Mouse (Mus musculus) midbrain, postnatal 0 days (tissue): ENCODE measurements around the gene Pfkfb3. TPM values are rescaled to one million over a fixed set of nuclear protein-coding genes. Genes with fewer than 3 reads are reported as not detected.

ENCODE experiments used
- ATAC-seq: fragments of 200-750 bp; cut with Nextera tagmentation; 2 replicates; pipeline ENCODE4 v1.8.0; 2017; ENCODE audit warnings: moderate number of reproducible peaks, mild to moderate bottlenecking, moderate TSS enrichment, moderate library complexity; ENCODE audit not compliant: low FRiP score
- DNase-seq: peaks from one replicate; pipeline ENCODE4 v3.0.0-alpha.2; 2015; ENCODE audit warnings: low spot score
- H3K27ac ChIP-seq: fragments of 300-500 bp; sonication (generic); 2 replicates; pipeline ENCODE4 v1.5.1; 2014; ENCODE audit warnings: low read depth, mild to moderate bottlenecking, low read length, mixed read lengths
- H3K27me3 ChIP-seq: fragments of 300-500 bp; sonication (generic); 2 replicates; pipeline ENCODE4 v1.6.1; 2014; ENCODE audit warnings: low read length, control low read depth, mixed read lengths; ENCODE audit not compliant: insufficient read depth
- H3K36me3 ChIP-seq: fragments of 300-500 bp; sonication (generic); 2 replicates; pipeline ENCODE4 v1.6.1; 2014; ENCODE audit warnings: low read length, control low read depth, mixed read lengths; ENCODE audit not compliant: insufficient read depth
- H3K4me1 ChIP-seq: fragments of 300-500 bp; sonication (generic); 2 replicates; pipeline ENCODE4 v1.6.1; 2014; ENCODE audit warnings: mild to moderate bottlenecking, control low read depth, antibody characterized with exemption, low read length, mixed read lengths; ENCODE audit not compliant: insufficient read depth
- H3K4me2 ChIP-seq: fragments of 300-500 bp; sonication (generic); 2 replicates; pipeline ENCODE4 v1.6.1; 2014; ENCODE audit warnings: low read depth, mild to moderate bottlenecking, low read length, mixed read lengths; ENCODE audit not compliant: poor library complexity, severe bottlenecking
- H3K4me3 ChIP-seq: fragments of 300-500 bp; sonication (generic); 2 replicates; pipeline ENCODE4 v1.5.1; 2014; ENCODE audit warnings: low read depth, mild to moderate bottlenecking, low read length, moderate library complexity
- H3K9ac ChIP-seq: fragments of 300-500 bp; sonication (generic); replicated peaks from 2 replicates; pipeline ENCODE4 v1.6.1; 2014; ENCODE audit warnings: mild to moderate bottlenecking, low read length, moderate library complexity, mixed read lengths; ENCODE audit not compliant: poor library complexity, severe bottlenecking
- H3K9me3 ChIP-seq: fragments of 300-500 bp; sonication (generic); 2 replicates; pipeline ENCODE4 v1.6.1; 2016; ENCODE audit warnings: low read length, control low read depth
- CTCF ChIP-seq: IDR thresholded peaks from 2 replicates; pipeline ENCODE4 v1.5.1; 2016; ENCODE audit warnings: antibody characterized with exemption, mild to moderate bottlenecking
- WGBS: fragments of 180-500 bp; shearing (Covaris S2); extraction: QIAGEN DNeasy Blood & Tissue Kit; methylation state at CpG from one replicate; pipeline ENCODE4 v1.1.7; 2014; 5-methylcytosine and 5-hydroxymethylcytosine counted together
- polyA plus RNA-seq: library from polyadenylated mRNA; unstranded; fragments of >200 nt; fragmentation: Nextera tagmentation; extraction: Ambion mirVana; gene quantifications from 2 replicates; pipeline ENCODE4 v1.2.1, GENCODE M21; 2015
- total RNA-seq: library from RNA; depleted of rRNA; stranded (reverse); fragments of >200 nt; gene quantifications from 2 replicates; pipeline ENCODE4 v1.2.3, GENCODE M21; 2014

The Pfkfb3 gene
- total and polyA plus RNA-seq, 2 experiments from 2014 or later: 14.7 to 23.5 TPM

DNA sequence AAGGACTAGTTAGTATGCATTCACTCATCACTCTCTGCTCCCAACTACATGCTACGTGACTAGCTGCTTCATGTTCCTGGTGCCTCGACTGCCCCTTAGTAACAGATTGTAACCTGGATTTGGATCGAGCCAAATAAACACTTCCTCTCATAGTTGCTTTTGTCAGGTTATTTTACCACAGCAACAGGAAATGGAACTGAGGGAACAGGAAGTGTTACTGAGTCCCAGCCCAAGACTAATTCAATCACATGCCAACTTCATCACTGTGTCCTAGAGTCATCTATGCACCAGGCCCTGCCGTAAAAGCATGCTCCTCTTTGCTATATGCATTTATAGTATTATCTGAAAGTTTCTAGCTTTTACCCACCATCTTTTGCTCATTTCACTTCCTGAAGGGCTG is 34.1 kb upstream of the Pfkfb3 start:
- no peak overlapping the region for H3K9ac ChIP-seq
- DNase-seq (no peak), ATAC-seq (no peak)
- no peaks in the 10 kb centered on the region for H3K27me3 ChIP-seq
- H3K4me3 ChIP-seq: no peak overlapping the region
- H3K27ac ChIP-seq: no peak overlapping the region
- H3K4me1 ChIP-seq: no peaks in the 10 kb centered on the region
- H3K36me3 ChIP-seq: peaks cover 78% of the 10 kb centered on the region
- no peak for TF ChIP-seq CTCF
- H3K4me2 ChIP-seq: no peak overlapping the region
- H3K9me3 ChIP-seq: no peaks in the 10 kb centered on the region
- 92% methylated on average over 4 of the region's 4 CpGs for WGBS

DNA sequence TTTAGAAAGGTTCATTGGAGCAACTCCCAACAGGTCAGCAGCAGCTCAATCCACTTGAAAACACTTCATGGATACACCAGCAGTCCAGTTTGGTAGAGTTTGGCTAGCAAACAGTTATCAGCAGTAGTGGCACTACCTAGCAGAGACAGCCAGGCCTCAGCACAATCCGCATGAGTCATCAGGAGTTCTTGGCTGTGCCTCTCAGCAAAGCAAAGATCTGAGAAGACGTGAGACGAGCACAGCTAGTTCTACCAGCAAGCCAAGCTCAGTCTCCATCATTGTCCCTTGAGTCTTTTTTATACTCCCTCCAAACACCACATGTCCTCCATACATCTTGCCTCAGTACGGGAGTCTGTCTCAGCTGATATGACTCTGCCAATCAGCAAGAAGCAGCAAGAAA is 25.5 kb upstream of the Pfkfb3 start:
- H3K27me3 ChIP-seq: no peaks in the 10 kb centered on the region
- DNase-seq: no peak
- no peak overlapping the region for H3K4me3 ChIP-seq
- 99% methylated on average over 4 of the region's 4 CpGs for WGBS
- no peaks in the 10 kb centered on the region for H3K9me3 ChIP-seq
- H3K4me2 ChIP-seq: no peak overlapping the region
- no peaks in the 10 kb centered on the region for H3K4me1 ChIP-seq
- H3K36me3 ChIP-seq: peaks cover 12% of the 10 kb centered on the region; the same call in 1 of the 2 replicates
- no peak for TF ChIP-seq CTCF
- H3K27ac ChIP-seq: no peak overlapping the region
- no peak overlapping the region for H3K9ac ChIP-seq
- no peak for ATAC-seq

DNA sequence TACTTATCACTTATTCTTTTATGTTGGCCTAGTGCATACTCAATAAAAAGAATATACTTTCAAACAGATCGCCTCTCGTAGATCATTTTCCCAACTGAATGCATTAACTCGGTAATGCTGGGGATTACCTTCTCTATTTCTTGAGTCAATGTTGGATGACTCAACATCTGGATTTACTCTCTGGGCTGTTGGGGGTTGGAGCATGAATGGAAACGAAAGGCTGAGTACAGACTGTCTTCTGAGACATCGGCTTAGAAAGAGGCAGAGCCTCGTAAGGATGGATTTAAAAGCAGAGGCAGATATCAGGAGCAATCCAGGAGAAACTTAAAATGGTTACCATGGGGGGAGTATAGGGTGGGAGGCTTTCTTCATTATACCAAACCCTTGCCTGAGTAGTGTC is 24.3 kb upstream of the Pfkfb3 start:
- TF ChIP-seq CTCF: no peak
- Histone ChIP-seq H3K4me2 (no peak overlapping the region), H3K4me3 (no peak overlapping the region), H3K4me1 (no peaks in the 10 kb centered on the region), H3K9me3 (no peaks in the 10 kb centered on the region), H3K27me3 (no peaks in the 10 kb centered on the region), H3K36me3 (0 out of 2 replicates have a peak, but pooled peaks cover 5% of the 10 kb centered on the region), H3K9ac (no peak overlapping the region), H3K27ac (no peak overlapping the region)
- 91% methylated on average over 6 of the region's 6 CpGs for WGBS
- ATAC-seq (no peak), DNase-seq (no peak)

DNA sequence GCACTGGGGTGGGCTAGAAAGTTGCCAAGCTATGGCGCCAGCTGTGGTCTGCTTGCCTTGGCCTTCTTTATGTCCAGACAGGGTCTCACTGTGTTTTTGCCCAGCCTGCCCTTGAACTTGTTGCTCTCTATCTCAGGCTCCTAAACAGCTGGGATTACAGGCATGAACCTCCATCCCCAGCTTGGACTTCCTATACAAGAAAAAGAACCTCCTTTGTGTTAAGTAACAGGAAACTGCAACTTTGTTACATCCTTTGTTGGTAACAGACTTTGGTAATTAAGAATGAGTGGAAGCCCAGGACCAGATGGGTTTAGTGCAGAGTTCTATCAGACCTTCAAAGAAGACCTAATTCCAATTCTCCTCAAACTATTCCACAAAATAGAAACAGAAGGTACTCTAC is 19.8 kb upstream of the Pfkfb3 start:
- no peaks in the 10 kb centered on the region for H3K36me3 ChIP-seq
- no peak overlapping the region for H3K27ac ChIP-seq
- 90% methylated on average over 1 of the region's 1 CpGs for WGBS
- DNase-seq (no peak), ATAC-seq (no peak)
- no peak overlapping the region for H3K4me2 ChIP-seq
- no peaks in the 10 kb centered on the region for H3K27me3 ChIP-seq
- TF ChIP-seq CTCF: no peak
- H3K4me1 ChIP-seq: no peaks in the 10 kb centered on the region
- H3K4me3 ChIP-seq: no peak overlapping the region
- H3K9ac ChIP-seq: no peak overlapping the region
- no peaks in the 10 kb centered on the region for H3K9me3 ChIP-seq

DNA sequence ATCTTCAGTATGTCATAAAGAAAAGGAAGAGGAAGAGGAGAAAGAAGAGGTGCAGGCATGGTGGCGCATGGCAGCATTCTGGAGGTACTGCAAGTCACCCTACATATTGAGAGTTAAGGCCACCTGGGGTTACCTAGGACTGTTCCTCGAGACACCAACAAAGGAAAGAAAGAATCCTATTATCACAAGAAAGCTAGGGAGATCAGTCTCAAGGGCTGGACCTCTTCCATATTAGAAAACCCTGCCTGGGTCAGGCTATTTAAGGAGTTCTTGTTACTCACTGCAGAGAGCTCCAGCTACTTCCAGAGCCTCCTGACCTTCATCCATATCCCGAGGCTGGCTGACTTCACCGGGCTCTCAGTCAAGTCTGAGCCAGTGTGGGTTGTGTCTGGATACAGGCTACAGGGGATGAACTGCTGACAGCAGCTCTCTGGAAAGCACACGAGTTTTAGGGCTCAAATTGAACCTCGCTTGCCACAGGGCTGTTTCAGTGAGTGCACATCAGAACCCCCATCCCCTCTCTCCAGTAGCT is 17.2 kb upstream of the Pfkfb3 start:
- no peaks in the 10 kb centered on the region for H3K9me3 ChIP-seq
- H3K36me3 ChIP-seq: no peaks in the 10 kb centered on the region
- H3K27ac ChIP-seq: no peak overlapping the region
- H3K27me3 ChIP-seq: no peaks in the 10 kb centered on the region
- 45% methylated on average over 6 of the region's 6 CpGs for WGBS
- no peak for DNase-seq
- H3K9ac ChIP-seq: no peak overlapping the region
- no peak for TF ChIP-seq CTCF
- no peaks in the 10 kb centered on the region for H3K4me1 ChIP-seq
- no peak for ATAC-seq
- no peak overlapping the region for H3K4me2 ChIP-seq
- H3K4me3 ChIP-seq: no peak overlapping the region

DNA sequence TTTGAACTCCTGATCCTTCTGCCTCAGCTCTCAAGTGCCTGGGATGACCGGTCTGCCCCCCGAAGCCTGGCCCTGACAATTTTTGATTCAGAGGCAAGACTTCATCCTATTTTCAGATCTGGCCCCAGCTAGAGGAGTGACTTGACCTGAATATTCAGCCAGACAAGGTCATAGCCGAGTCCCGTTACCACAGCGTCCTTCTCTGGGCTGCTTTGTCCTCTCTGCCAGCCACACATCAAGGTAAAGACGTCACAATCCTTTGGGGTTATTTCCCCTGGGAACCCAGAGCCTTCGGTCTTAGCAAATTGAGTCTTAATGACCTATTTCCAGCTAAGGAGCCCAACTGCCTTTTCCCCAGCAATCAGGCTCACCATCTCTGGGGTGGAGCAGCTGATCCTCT is 14.6 kb upstream of the Pfkfb3 start:
- no peak for TF ChIP-seq CTCF
- Histone ChIP-seq H3K27me3 (no peaks in the 10 kb centered on the region), H3K27ac (no peak overlapping the region), H3K4me2 (no peak overlapping the region), H3K9me3 (no peaks in the 10 kb centered on the region), H3K4me3 (no peak overlapping the region), H3K4me1 (no peaks in the 10 kb centered on the region), H3K9ac (no peak overlapping the region), H3K36me3 (no peaks in the 10 kb centered on the region)
- ATAC-seq (no peak), DNase-seq (no peak)
- 86% methylated on average over 7 of the region's 7 CpGs for WGBS
